In genomic region chr14:76804447-76805150, GRCm38 (mm10) we compare ENCODE assay signal across 11 mouse cellular contexts.
DNase-seq lines count a peak whose midpoint lies in the region; ATAC-seq and TF ChIP-seq lines count a peak whose summit lies in the region.
"Had no signal": no experiment of that assay in that cellular context is flagged by ENCODE, and none has a peak within 500 bp of the region (broad histone marks: within the 10 kb centered on the region; RNA-seq: fewer than 3 reads in every experiment).

No protein-coding gene starts in this region.

- no peaks in the 10 kb centered on the region for H3K27me3 ChIP-seq in heart, adult 2 months (ENCODE audit: control insufficient read depth, insufficient read depth, low read length)
- H3K27me3 ChIP-seq in embryonic facial prominence, embryonic 12.5 days = no peaks in the 10 kb centered on the region
- H3K27me3 ChIP-seq in intestine, embryonic 16.5 days (replicated peaks; ENCODE audit: control insufficient read depth, insufficient read depth, low read length) = no peaks in the 10 kb centered on the region
- no peaks in the 10 kb centered on the region for H3K27me3 ChIP-seq in lung, postnatal 0 days (replicated peaks; ENCODE audit: insufficient read depth, low read length)
- H3K27me3 ChIP-seq in midbrain, embryonic 16.5 days (ENCODE audit: control insufficient read depth, insufficient read depth, low read depth, low read length) = no peaks in the 10 kb centered on the region
- H3K27me3 ChIP-seq: midbrain, embryonic 15.5 days had no signal

- DNase-seq in heart, adult 2 months = peak; percentile 47
- no peak for DNase-seq in heart, postnatal 14 days
- peak; percentile 74 for DNase-seq in lung, postnatal 0 days (ENCODE audit: low spot score)
- no peak for DNase-seq in urinary bladder, postnatal 10 days (ENCODE audit: low spot score)
- DNase-seq in cerebellum, adult 11-12 months = no peak
- DNase-seq: layer of hippocampus, adult 9-11 months had no signal

- no peak overlapping the region for H3K9ac ChIP-seq in heart, adult 2 months (ENCODE audit: low read depth, low read length)
- H3K9ac ChIP-seq in embryonic facial prominence, embryonic 12.5 days = no peak overlapping the region
- peak overlapping the region; percentile 8; the same call in 1 of the 2 replicates for H3K9ac ChIP-seq in intestine, embryonic 16.5 days (ENCODE audit: low read depth, low read length)
- H3K9ac ChIP-seq in lung, postnatal 0 days (replicated peaks; ENCODE audit: low read depth) = no peak overlapping the region
- H3K9ac ChIP-seq in midbrain, embryonic 16.5 days (ENCODE audit: low read depth, low read length) = no peak overlapping the region
- H3K9ac ChIP-seq: midbrain, embryonic 15.5 days had no signal

- no peaks in the 10 kb centered on the region for H3K9me3 ChIP-seq in embryonic facial prominence, embryonic 12.5 days
- 0 out of 2 replicates have a peak, but pooled peaks cover 3% of the 10 kb centered on the region for H3K9me3 ChIP-seq in intestine, embryonic 16.5 days (ENCODE audit: control insufficient read depth, low read length)
- H3K9me3 ChIP-seq in lung, postnatal 0 days (ENCODE audit: low read length) = no peaks in the 10 kb centered on the region
- H3K9me3 ChIP-seq in midbrain, embryonic 16.5 days (replicated peaks; ENCODE audit: control insufficient read depth, low read length, poor library complexity, severe bottlenecking) = no peaks in the 10 kb centered on the region
- H3K9me3 ChIP-seq: midbrain, embryonic 15.5 days had no signal

- no peak overlapping the region for H3K4me2 ChIP-seq in embryonic facial prominence, embryonic 12.5 days (replicated peaks)
- no peak overlapping the region for H3K4me2 ChIP-seq in intestine, embryonic 16.5 days (ENCODE audit: low read depth, low read length)
- no peak overlapping the region for H3K4me2 ChIP-seq in lung, postnatal 0 days (replicated peaks; ENCODE audit: low read depth, low read length)
- H3K4me2 ChIP-seq in midbrain, embryonic 16.5 days (ENCODE audit: low read length) = no peak overlapping the region
- H3K4me2 ChIP-seq: midbrain, embryonic 15.5 days had no signal

- TF ChIP-seq POLR2A in heart, adult 2 months (IDR thresholded peaks at IDR 0.05; ENCODE audit: insufficient read depth, low read depth, low read length) = 0 out of 2 replicates have a peak, but pooled peaks have one; percentile 37

- WGBS in heart, adult 2 months = 48% methylated on average over 6 of the region's 6 CpGs
- WGBS in embryonic facial prominence, embryonic 12.5 days = 43% methylated on average over 6 of the region's 6 CpGs
- 25% methylated on average over 6 of the region's 6 CpGs for WGBS in intestine, embryonic 16.5 days
- WGBS in lung, postnatal 0 days = 12% methylated on average over 6 of the region's 6 CpGs
- WGBS in midbrain, embryonic 16.5 days = 89% methylated on average over 6 of the region's 6 CpGs

- TF ChIP-seq EP300 in heart, adult 2 months (IDR thresholded peaks at IDR 0.05; ENCODE audit: insufficient read depth, low read depth, low read length) = 0 out of 2 replicates have a peak, but pooled peaks have one; percentile 12
- TF ChIP-seq EP300 in lung, postnatal 0 days (IDR thresholded peaks at IDR 0.05) = peak; percentile 67

- H3K36me3 ChIP-seq in heart, adult 2 months (ENCODE audit: control insufficient read depth, insufficient read depth, low read length) = peaks cover 4% of the 10 kb centered on the region; the same call in 1 of the 2 replicates
- H3K36me3 ChIP-seq in embryonic facial prominence, embryonic 12.5 days = no peaks in the 10 kb centered on the region
- H3K36me3 ChIP-seq in intestine, embryonic 16.5 days (ENCODE audit: control insufficient read depth, insufficient read depth, low read length) = no peaks in the 10 kb centered on the region
- no peaks in the 10 kb centered on the region for H3K36me3 ChIP-seq in lung, postnatal 0 days (ENCODE audit: insufficient read depth, low read length)
- H3K36me3 ChIP-seq in midbrain, embryonic 16.5 days (ENCODE audit: control insufficient read depth, insufficient read depth, low read length) = no peaks in the 10 kb centered on the region
- H3K36me3 ChIP-seq: midbrain, embryonic 15.5 days had no signal

- H3K4me3 ChIP-seq in heart, adult 2 months = no peak overlapping the region
- H3K4me3 ChIP-seq in embryonic facial prominence, embryonic 12.5 days = no peak overlapping the region
- no peak overlapping the region for H3K4me3 ChIP-seq in intestine, embryonic 16.5 days (ENCODE audit: low read length)
- H3K4me3 ChIP-seq in lung, postnatal 0 days (ENCODE audit: low read depth, low read length) = no peak overlapping the region
- H3K4me3 ChIP-seq in midbrain, embryonic 16.5 days (ENCODE audit: low read depth, low read length) = no peak overlapping the region
- H3K4me3 ChIP-seq: midbrain, embryonic 15.5 days had no signal

- peaks cover 10% of the 10 kb centered on the region for H3K4me1 ChIP-seq in heart, adult 2 months (ENCODE audit: control insufficient read depth, insufficient read depth, low read length)
- peaks cover 18% of the 10 kb centered on the region for H3K4me1 ChIP-seq in embryonic facial prominence, embryonic 12.5 days
- H3K4me1 ChIP-seq in intestine, embryonic 16.5 days (ENCODE audit: control insufficient read depth, insufficient read depth, low read length) = peaks cover 17% of the 10 kb centered on the region
- peaks cover 18% of the 10 kb centered on the region for H3K4me1 ChIP-seq in lung, postnatal 0 days (ENCODE audit: insufficient read depth, low read depth, low read length)
- peaks cover 5% of the 10 kb centered on the region for H3K4me1 ChIP-seq in midbrain, embryonic 16.5 days (ENCODE audit: control insufficient read depth, insufficient read depth, low read length)

- peak overlapping the region; percentile 90 for H3K27ac ChIP-seq in heart, adult 2 months
- H3K27ac ChIP-seq in embryonic facial prominence, embryonic 12.5 days = 0 out of 2 replicates have a peak overlapping the region, but pooled peaks have one; percentile 42
- peak overlapping the region; percentile 83 for H3K27ac ChIP-seq in intestine, embryonic 16.5 days (ENCODE audit: low read length)
- H3K27ac ChIP-seq in lung, postnatal 0 days (ENCODE audit: low read length) = peak overlapping the region; percentile 39; the same call in 1 of the 2 replicates
- H3K27ac ChIP-seq in midbrain, embryonic 16.5 days (ENCODE audit: low read length) = no peak overlapping the region
- H3K27ac ChIP-seq: midbrain, embryonic 15.5 days had no signal

- no peak for ATAC-seq in embryonic facial prominence, embryonic 12.5 days (ENCODE audit: insufficient number of reproducible peaks, insufficient read depth, low FRiP score, low TSS enrichment)
- ATAC-seq in intestine, embryonic 16.5 days = peak; percentile 20
- peak; percentile 74 for ATAC-seq in lung, postnatal 0 days
- no peak for ATAC-seq in midbrain, embryonic 16.5 days
- ATAC-seq: CD4-positive, CD25-positive, alpha-beta regulatory T cell, adult 4 months; midbrain, embryonic 15.5 days had no signal

- intact Hi-C loops in heart, adult 2 months (cut with DNase I) = loop anchor here (1.0 kb wide), 1 partner anchor 15 kb away; no protein-coding TSS in a partner anchor
- intact Hi-C loops in heart, postnatal 14 days (cut with DNase I) = loop anchor here (5.0 kb wide), 1 partner anchor 297 kb away; no protein-coding TSS in a partner anchor

- no peaks in the 10 kb centered on the region for H3K79me2 ChIP-seq in heart, adult 2 months (replicated peaks; ENCODE audit: control insufficient read depth, insufficient read depth, low read length)

- TF ChIP-seq CTCF in heart, adult 2 months (IDR thresholded peaks at IDR 0.05) = no peak
- TF ChIP-seq CTCF in lung, postnatal 0 days (IDR thresholded peaks at IDR 0.05) = no peak

Comparison
In these comparisons a context has a peak if more than half of its experiments do, and no peak if none do; other contexts are left out.
1. DNase-seq: peak in heart, adult 2 months (2 of 2) and lung, postnatal 0 days (single experiment); none in heart, postnatal 14 days (0 of 2), urinary bladder, postnatal 10 days (single experiment) and cerebellum, adult 11-12 months (single experiment).
2. ATAC-seq: peak in intestine, embryonic 16.5 days (single experiment) and lung, postnatal 0 days (single experiment); none in embryonic facial prominence, embryonic 12.5 days (single experiment) and midbrain, embryonic 16.5 days (single experiment).